Mouse (Mus musculus) heart, embryonic 13.5 days (tissue): ENCODE results near the gene Guca2b. TPM values are rescaled to one million over a fixed set of nuclear protein-coding genes. Genes with fewer than 3 reads are reported as not detected.

ENCODE experiments used
- ATAC-seq: fragments of 200-750 bp; cut with Nextera tagmentation; 2 replicates; pipeline ENCODE4 v1.8.0; 2017; ENCODE audit warnings: moderate TSS enrichment; ENCODE audit not compliant: insufficient number of reproducible peaks, low FRiP score, low TSS enrichment; ENCODE audit errors: extremely low read depth
- H3K27ac ChIP-seq: fragments of 300-500 bp; sonication (generic); replicated peaks from 2 replicates; pipeline ENCODE4 v1.5.1; 2015; ENCODE audit warnings: moderate library complexity, mild to moderate bottlenecking, inconsistent platforms
- H3K27me3 ChIP-seq: fragments of 300-500 bp; sonication (generic); replicated peaks from 2 replicates; pipeline ENCODE4 v1.6.1; 2015; ENCODE audit warnings: mild to moderate bottlenecking, inconsistent platforms
- H3K36me3 ChIP-seq: fragments of 300-500 bp; sonication (generic); 2 replicates; pipeline ENCODE4 v1.6.1; 2015; ENCODE audit warnings: mild to moderate bottlenecking, inconsistent platforms
- H3K4me1 ChIP-seq: fragments of 300-500 bp; sonication (generic); 2 replicates; pipeline ENCODE4 v1.6.1; 2015; ENCODE audit warnings: inconsistent platforms
- H3K4me2 ChIP-seq: fragments of 300-500 bp; sonication (generic); 2 replicates; pipeline ENCODE4 v1.6.1; 2015; ENCODE audit warnings: inconsistent platforms, mild to moderate bottlenecking, moderate library complexity
- H3K4me3 ChIP-seq: fragments of 300-500 bp; sonication (generic); 2 replicates; pipeline ENCODE4 v1.5.1; 2015; ENCODE audit warnings: moderate library complexity, mild to moderate bottlenecking, inconsistent platforms
- H3K9ac ChIP-seq: fragments of 300-500 bp; sonication (generic); 2 replicates; pipeline ENCODE4 v1.6.1; 2015; ENCODE audit warnings: inconsistent platforms, mild to moderate bottlenecking, moderate library complexity
- H3K9me3 ChIP-seq: fragments of 300-500 bp; sonication (generic); 2 replicates; pipeline ENCODE4 v1.6.1; 2016; ENCODE audit warnings: inconsistent platforms
- WGBS: fragments of 180-500 bp; shearing (Covaris S2); methylation state at CpG from one replicate; pipeline ENCODE4 v1.1.7; 2015; ENCODE audit warnings: mixed read lengths; 5-methylcytosine and 5-hydroxymethylcytosine counted together
- polyA plus RNA-seq: library from polyadenylated mRNA; unstranded; fragments of >200 nt; fragmentation: Nextera tagmentation; extraction: Ambion mirVana; gene quantifications from 2 replicates; pipeline ENCODE4 v1.2.1, GENCODE M21; 2015

The Guca2b gene
- polyA plus RNA-seq, 1 experiment from 2014 or later = not detected

- Histone ChIP-seq H3K27ac (no peak overlapping the region), H3K36me3 (no peaks in the 10 kb centered on the region), H3K4me2 (no peak overlapping the region), H3K27me3 (no peaks in the 10 kb centered on the region), H3K9ac (no peak overlapping the region), H3K9me3 (peaks cover 11% of the 10 kb centered on the region), H3K4me3 (no peak overlapping the region), H3K4me1 (peaks cover 20% of the 10 kb centered on the region)
- no peak for ATAC-seq
- WGBS = 78% methylated on average over 1 of the region's 1 CpGs
Measured at GRCm38 (mm10) chr4:119657011-119657410, 1.7 kb downstream of the Guca2b start.

GRCm38 (mm10) chr4:119642666-119643065 lies 16.1 kb downstream of the Guca2b start:
- Histone ChIP-seq H3K9me3 (peaks cover 4% of the 10 kb centered on the region; the same call in 1 of the 2 replicates), H3K36me3 (0 out of 2 replicates have a peak, but pooled peaks cover 2% of the 10 kb centered on the region), H3K4me2 (no peak overlapping the region), H3K4me1 (peaks cover 3% of the 10 kb centered on the region), H3K27me3 (no peaks in the 10 kb centered on the region), H3K4me3 (no peak overlapping the region), H3K27ac (no peak overlapping the region), H3K9ac (no peak overlapping the region)
- no peak for ATAC-seq
- WGBS = 72% methylated on average over 4 of the region's 4 CpGs

GRCm38 (mm10) chr4:119638656-119639055 lies 20.1 kb downstream of the Guca2b start:
- no peak for ATAC-seq
- no peaks in the 10 kb centered on the region for H3K27me3 ChIP-seq
- 0 out of 2 replicates have a peak, but pooled peaks cover 2% of the 10 kb centered on the region for H3K36me3 ChIP-seq
- peaks cover 38% of the 10 kb centered on the region for H3K4me1 ChIP-seq
- H3K4me3 ChIP-seq = no peak overlapping the region
- no peak overlapping the region for H3K4me2 ChIP-seq
- H3K9ac ChIP-seq = no peak overlapping the region
- H3K9me3 ChIP-seq = peaks cover 4% of the 10 kb centered on the region; the same call in 1 of the 2 replicates
- whole genome bisulfite sequencing = 56% methylated on average over 11 of the region's 11 CpGs
- no peak overlapping the region for H3K27ac ChIP-seq

- H3K4me1 ChIP-seq = peaks cover 45% of the 10 kb centered on the region
Measured at GRCm38 (mm10) chr4:119637946-119638345, 20.8 kb downstream of the Guca2b start.

GRCm38 (mm10) chr4:119637176-119637845 lies 21.4 kb downstream of the Guca2b start, which contains the start of gene Guca2a:
Gene Guca2a (plus strand): TSS chr4:119637704.
- no peak within 1 kb of the TSS for H3K4me2 ChIP-seq
- no peak within 1 kb of the TSS for H3K4me3 ChIP-seq
- no peaks in the 10 kb centered on the region for H3K36me3 ChIP-seq
- 0 out of 2 replicates have a peak within 1 kb of the TSS, but pooled peaks have one; percentile 14 for H3K9ac ChIP-seq
- 55% methylated on average over 4 of the region's 4 CpGs for WGBS
- peaks cover 51% of the 10 kb centered on the region for H3K4me1 ChIP-seq
- H3K27me3 ChIP-seq = no peaks in the 10 kb centered on the region
- no peak for ATAC-seq
- H3K27ac ChIP-seq = peak within 1 kb of the TSS; percentile 39
- no peaks in the 10 kb centered on the region for H3K9me3 ChIP-seq

More at GRCm38 (mm10) chr4:119637946-119638345, 20.8 kb downstream of the Guca2b start:
- Histone ChIP-seq H3K9me3 (peaks cover 4% of the 10 kb centered on the region; the same call in 1 of the 2 replicates), H3K4me2 (no peak overlapping the region), H3K36me3 (0 out of 2 replicates have a peak, but pooled peaks cover 2% of the 10 kb centered on the region), H3K9ac (no peak overlapping the region), H3K4me3 (no peak overlapping the region), H3K27ac (no peak overlapping the region), H3K27me3 (no peaks in the 10 kb centered on the region)
- 75% methylated on average over 6 of the region's 6 CpGs for WGBS
- no peak for ATAC-seq

GRCm38 (mm10) chr4:119636731-119637130 lies 22.0 kb downstream of the Guca2b start:
- WGBS = 74% methylated on average over 7 of the region's 7 CpGs

GRCm38 (mm10) chr4:119635686-119636085 lies 23.1 kb downstream of the Guca2b start:
- Histone ChIP-seq H3K4me1 (peaks cover 67% of the 10 kb centered on the region), H3K27me3 (no peaks in the 10 kb centered on the region), H3K4me3 (no peak overlapping the region), H3K27ac (0 out of 2 replicates have a peak overlapping the region, but pooled peaks have one; percentile 50), H3K36me3 (peaks cover 3% of the 10 kb centered on the region; the same call in 1 of the 2 replicates), H3K9me3 (no peaks in the 10 kb centered on the region), H3K9ac (no peak overlapping the region), H3K4me2 (no peak overlapping the region)
- 62% methylated on average over 8 of the region's 8 CpGs for WGBS
- no peak for ATAC-seq

More at GRCm38 (mm10) chr4:119636731-119637130, 22.0 kb downstream of the Guca2b start:
- H3K4me2 ChIP-seq = no peak overlapping the region
- no peaks in the 10 kb centered on the region for H3K36me3 ChIP-seq
- H3K27ac ChIP-seq = 0 out of 2 replicates have a peak overlapping the region, but pooled peaks have one; percentile 39
- no peak overlapping the region for H3K4me3 ChIP-seq
- peaks cover 57% of the 10 kb centered on the region for H3K4me1 ChIP-seq
- no peak overlapping the region for H3K9ac ChIP-seq
- H3K27me3 ChIP-seq = no peaks in the 10 kb centered on the region
- ATAC-seq = no peak
- H3K9me3 ChIP-seq = no peaks in the 10 kb centered on the region

GRCm38 (mm10) chr4:119634908-119635660 lies 23.7 kb downstream of the Guca2b start:
- peaks cover 70% of the 10 kb centered on the region for H3K4me1 ChIP-seq
- peaks cover 8% of the 10 kb centered on the region for H3K36me3 ChIP-seq
- H3K9ac ChIP-seq = no peak overlapping the region
- H3K4me3 ChIP-seq = no peak overlapping the region
- no peak overlapping the region for H3K4me2 ChIP-seq
- WGBS = 59% methylated on average over 6 of the region's 6 CpGs
- H3K9me3 ChIP-seq = no peaks in the 10 kb centered on the region
- no peaks in the 10 kb centered on the region for H3K27me3 ChIP-seq
- no peak for ATAC-seq
- H3K27ac ChIP-seq = peak overlapping the region; percentile 50

- peak overlapping the region; percentile 74; the same call in 1 of the 2 replicates for H3K27ac ChIP-seq
- no peak overlapping the region for H3K4me2 ChIP-seq
- H3K36me3 ChIP-seq = peaks cover 19% of the 10 kb centered on the region
- H3K4me1 ChIP-seq = peaks cover 70% of the 10 kb centered on the region
- no peaks in the 10 kb centered on the region for H3K9me3 ChIP-seq
- ATAC-seq = no peak
- no peak overlapping the region for H3K9ac ChIP-seq
- no peak overlapping the region for H3K4me3 ChIP-seq
- WGBS = 82% methylated on average over 3 of the region's 3 CpGs
- H3K27me3 ChIP-seq = no peaks in the 10 kb centered on the region
Measured at GRCm38 (mm10) chr4:119633948-119634347, 24.8 kb downstream of the Guca2b start.

- ATAC-seq = no peak
- 41% methylated on average over 7 of the region's 7 CpGs for WGBS
- Histone ChIP-seq H3K4me2 (no peak overlapping the region), H3K4me1 (peaks cover 70% of the 10 kb centered on the region), H3K9ac (peak overlapping the region; percentile 62; the same call in 1 of the 2 replicates), H3K9me3 (no peaks in the 10 kb centered on the region), H3K27me3 (no peaks in the 10 kb centered on the region), H3K27ac (peak overlapping the region; percentile 74), H3K4me3 (no peak overlapping the region), H3K36me3 (peaks cover 21% of the 10 kb centered on the region)
Measured at GRCm38 (mm10) chr4:119633342-119633741, 25.4 kb downstream of the Guca2b start.

GRCm38 (mm10) chr4:119632721-119633120 lies 26.0 kb downstream of the Guca2b start:
- Histone ChIP-seq H3K4me3 (no peak overlapping the region), H3K4me1 (peaks cover 71% of the 10 kb centered on the region), H3K9ac (peak overlapping the region; percentile 62; the same call in 1 of the 2 replicates), H3K27me3 (no peaks in the 10 kb centered on the region), H3K4me2 (0 out of 2 replicates have a peak overlapping the region, but pooled peaks have one; percentile 3), H3K9me3 (no peaks in the 10 kb centered on the region), H3K27ac (peak overlapping the region; percentile 74), H3K36me3 (peaks cover 21% of the 10 kb centered on the region)
- ATAC-seq = no peak
- WGBS = 19% methylated on average over 7 of the region's 7 CpGs
